Mouse (Mus musculus): ENCODE measurements at regions not wholly inside any gene's neighbourhood (a gene's known extent, or its start where the extent isn't known, plus 50 kb on each side); places are given as distances from the start of the nearest gene placed in this dataset.

- WGBS (ENCODE audit: insufficient replicate concordance): 29% methylated on average over 5 of the region's 5 CpGs
- H3K9me3 ChIP-seq (replicated peaks): no peaks in the 10 kb centered on the region
- ATAC-seq (ENCODE audit: low read depth) (no peak), DNase-seq (no peak)
- H3K27me3 ChIP-seq: no peaks in the 10 kb centered on the region
- no peak overlapping the region for H3K9ac ChIP-seq
- H3K27ac ChIP-seq: no peak overlapping the region
- no peaks in the 10 kb centered on the region for H3K4me1 ChIP-seq (replicated peaks)
- H3K4me3 ChIP-seq (replicated peaks): no peak overlapping the region
- no peak overlapping the region for H3K4me2 ChIP-seq
- no peaks in the 10 kb centered on the region for H3K36me3 ChIP-seq
Observed at GRCm38 (mm10) chr8:46898697-46899445, 87.8 kb upstream of the Enpp6 start.

GRCm38 (mm10) chr8:46900826-46901225 is 85.9 kb upstream of the Enpp6 start:
- no peaks in the 10 kb centered on the region for H3K4me1 ChIP-seq (replicated peaks)
- no peaks in the 10 kb centered on the region for H3K9me3 ChIP-seq (replicated peaks)
- DNase-seq: no peak
- 77% methylated on average over 4 of the region's 4 CpGs for WGBS (ENCODE audit: insufficient replicate concordance)
- ATAC-seq (ENCODE audit: low read depth): no peak
- no peak overlapping the region for H3K4me3 ChIP-seq (replicated peaks)
- H3K9ac ChIP-seq: no peak overlapping the region
- no peaks in the 10 kb centered on the region for H3K27me3 ChIP-seq
- H3K36me3 ChIP-seq: no peaks in the 10 kb centered on the region
- no peak overlapping the region for H3K4me2 ChIP-seq
- no peak overlapping the region for H3K27ac ChIP-seq

DNA sequence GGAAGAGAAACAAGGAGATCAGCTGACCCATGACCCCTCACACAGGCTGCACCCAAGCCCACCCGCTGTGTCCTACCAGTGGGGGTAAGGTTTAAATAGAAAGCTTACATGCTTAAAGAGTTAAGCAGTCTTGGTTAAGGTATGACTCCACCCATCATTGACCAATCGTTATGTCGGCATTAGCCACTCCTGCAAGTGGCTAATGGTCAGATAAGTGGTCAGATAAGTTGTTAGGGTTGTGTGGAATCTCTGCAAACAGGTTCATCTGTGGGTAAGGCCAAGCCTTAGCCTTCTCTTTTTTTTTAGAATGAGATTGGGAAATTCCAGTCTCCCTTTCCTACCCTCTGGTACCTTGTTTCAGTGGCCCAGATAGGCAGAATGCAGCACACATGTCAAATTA is 82.0 kb upstream of the Enpp6 start:
- Histone ChIP-seq H3K27ac (no peak overlapping the region), H3K9me3 (replicated peaks) (no peaks in the 10 kb centered on the region), H3K4me3 (replicated peaks) (no peak overlapping the region), H3K27me3 (no peaks in the 10 kb centered on the region), H3K4me1 (replicated peaks) (no peaks in the 10 kb centered on the region), H3K4me2 (no peak overlapping the region), H3K36me3 (no peaks in the 10 kb centered on the region), H3K9ac (no peak overlapping the region)
- ATAC-seq (ENCODE audit: low read depth) (no peak), DNase-seq (no peak)
- 38% methylated on average over 3 of the region's 3 CpGs for WGBS (ENCODE audit: insufficient replicate concordance)

DNA sequence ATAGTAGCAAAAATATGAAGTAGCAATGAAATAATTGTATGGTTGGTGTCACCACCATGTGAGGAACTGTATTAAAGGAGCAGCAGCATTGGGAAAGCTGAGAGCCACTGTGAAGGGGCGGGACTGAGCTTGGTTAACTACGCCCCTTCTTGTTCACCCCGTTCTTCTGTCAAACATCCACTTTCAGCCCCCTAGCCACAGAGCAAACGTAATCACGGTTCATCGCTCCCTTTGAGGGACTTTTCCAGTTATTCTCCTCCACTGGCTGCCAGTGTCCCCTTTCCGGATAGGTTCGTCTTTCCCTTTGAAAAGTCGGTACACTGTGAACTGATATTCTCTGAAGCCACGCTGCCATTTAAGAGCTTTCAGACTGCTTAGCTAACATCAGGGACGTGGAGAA is 79.3 kb upstream of the Enpp6 start:
- no peak overlapping the region for H3K27ac ChIP-seq
- no peaks in the 10 kb centered on the region for H3K9me3 ChIP-seq (replicated peaks)
- H3K4me1 ChIP-seq (replicated peaks): no peaks in the 10 kb centered on the region
- H3K36me3 ChIP-seq: no peaks in the 10 kb centered on the region
- ATAC-seq (ENCODE audit: low read depth): no peak
- H3K9ac ChIP-seq: no peak overlapping the region
- H3K4me2 ChIP-seq: no peak overlapping the region
- no peak overlapping the region for H3K4me3 ChIP-seq (replicated peaks)
- no peaks in the 10 kb centered on the region for H3K27me3 ChIP-seq
- DNase-seq: no peak
- WGBS (ENCODE audit: insufficient replicate concordance): 69% methylated on average over 11 of the region's 11 CpGs

DNA sequence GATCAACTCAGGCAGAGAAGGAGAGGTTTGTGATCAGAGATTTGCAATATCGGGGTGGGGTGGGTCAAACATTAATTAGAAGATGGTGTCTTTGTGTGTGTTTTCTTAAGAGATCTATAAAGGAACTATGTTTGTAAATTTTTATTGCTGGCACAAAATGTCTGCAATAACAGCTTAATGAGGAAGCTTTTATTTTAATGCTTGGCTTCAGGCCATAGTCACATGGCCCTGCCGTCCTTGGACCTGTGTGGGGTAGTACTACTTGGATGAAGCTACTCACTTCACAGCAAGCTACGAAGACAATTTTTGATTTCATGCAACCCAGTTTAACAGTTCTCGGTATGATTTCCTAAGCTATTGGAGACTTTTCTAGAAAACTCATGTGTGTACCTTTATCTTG is 78.5 kb upstream of the Enpp6 start:
- Histone ChIP-seq H3K9me3 (replicated peaks) (no peaks in the 10 kb centered on the region), H3K4me1 (replicated peaks) (no peaks in the 10 kb centered on the region), H3K4me3 (replicated peaks) (no peak overlapping the region), H3K4me2 (no peak overlapping the region), H3K27me3 (no peaks in the 10 kb centered on the region), H3K9ac (no peak overlapping the region), H3K27ac (no peak overlapping the region), H3K36me3 (no peaks in the 10 kb centered on the region)
- 72% methylated on average over 4 of the region's 4 CpGs for WGBS (ENCODE audit: insufficient replicate concordance)
- DNase-seq: no peak
- no peak for ATAC-seq (ENCODE audit: low read depth)

DNA sequence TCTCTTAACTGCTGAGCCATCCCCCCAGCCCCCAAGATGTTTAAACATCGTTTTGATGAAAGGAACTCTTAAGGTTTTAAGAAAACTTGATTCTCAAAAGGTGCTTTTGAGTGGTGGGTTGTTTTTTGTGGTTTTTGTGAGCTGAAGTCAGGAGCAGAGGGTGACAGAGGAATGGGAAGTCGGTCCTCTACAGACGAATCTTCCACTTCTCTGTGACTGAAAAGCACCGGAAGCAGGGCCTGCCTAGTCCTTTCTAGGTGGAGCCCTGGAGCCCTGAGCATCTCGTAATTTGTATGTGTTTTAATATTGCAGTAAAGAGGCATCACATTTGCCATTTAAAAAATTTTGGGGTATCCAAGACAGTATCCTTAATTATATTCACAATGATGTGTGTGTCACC is 72.7 kb upstream of the Enpp6 start:
- Histone ChIP-seq H3K4me1 (replicated peaks) (0 out of 2 replicates have a peak, but pooled peaks cover 3% of the 10 kb centered on the region), H3K9me3 (replicated peaks) (no peaks in the 10 kb centered on the region), H3K4me3 (replicated peaks) (no peak overlapping the region), H3K27me3 (no peaks in the 10 kb centered on the region), H3K4me2 (no peak overlapping the region), H3K36me3 (no peaks in the 10 kb centered on the region), H3K27ac (no peak overlapping the region), H3K9ac (no peak overlapping the region)
- DNase-seq (no peak), ATAC-seq (ENCODE audit: low read depth) (no peak)
- WGBS (ENCODE audit: insufficient replicate concordance): 12% methylated on average over 5 of the region's 5 CpGs

DNA sequence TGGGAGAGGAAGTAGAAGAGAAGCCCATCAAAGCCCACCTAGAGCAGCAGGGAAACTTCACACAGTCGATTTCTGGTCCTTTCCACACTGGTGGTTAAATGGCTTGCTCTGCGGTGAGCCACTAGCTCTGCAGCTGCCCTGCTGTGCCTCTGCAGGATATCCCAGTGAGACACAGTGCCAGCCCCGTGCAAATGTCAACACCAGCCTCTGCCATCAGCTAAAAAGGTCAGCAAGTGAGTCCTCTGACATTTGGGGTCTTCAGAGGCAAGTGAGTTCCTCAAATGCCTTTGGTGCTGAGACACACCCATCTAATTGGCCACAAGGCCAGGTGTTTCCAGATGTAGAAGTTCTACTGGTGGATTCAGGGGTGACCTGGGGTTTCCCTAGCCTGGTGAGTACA is 66.6 kb upstream of the Enpp6 start:
- ATAC-seq (ENCODE audit: low read depth) (no peak), DNase-seq (no peak)
- Histone ChIP-seq H3K27ac (no peak overlapping the region), H3K4me2 (no peak overlapping the region), H3K36me3 (no peaks in the 10 kb centered on the region), H3K4me3 (replicated peaks) (no peak overlapping the region), H3K9me3 (replicated peaks) (no peaks in the 10 kb centered on the region), H3K27me3 (no peaks in the 10 kb centered on the region), H3K4me1 (replicated peaks) (no peaks in the 10 kb centered on the region), H3K9ac (no peak overlapping the region)
- WGBS (ENCODE audit: insufficient replicate concordance): 27% methylated on average over 3 of the region's 3 CpGs

DNA sequence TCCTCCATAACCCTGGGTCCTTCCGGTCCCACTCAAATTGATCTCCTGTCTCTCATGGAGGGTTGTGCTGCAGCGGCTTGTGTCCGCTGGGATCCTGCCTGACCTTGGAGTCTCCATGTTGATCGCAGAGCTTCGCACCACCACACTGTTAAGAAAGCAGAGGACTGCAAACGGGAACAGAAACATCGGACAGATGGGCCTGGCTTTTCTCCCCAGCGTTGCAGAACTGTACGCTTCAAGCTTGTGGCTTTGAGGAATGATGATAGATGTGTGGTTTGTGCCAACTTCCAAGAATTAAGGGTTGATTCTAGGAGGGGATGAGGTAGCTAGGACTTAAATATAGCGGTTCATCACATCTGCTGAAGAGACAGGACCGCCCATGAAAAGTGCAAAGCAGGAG is 65.6 kb upstream of the Enpp6 start:
- Histone ChIP-seq H3K36me3 (no peaks in the 10 kb centered on the region), H3K27ac (no peak overlapping the region), H3K27me3 (no peaks in the 10 kb centered on the region), H3K4me3 (replicated peaks) (no peak overlapping the region), H3K4me2 (no peak overlapping the region), H3K4me1 (replicated peaks) (no peaks in the 10 kb centered on the region), H3K9me3 (replicated peaks) (no peaks in the 10 kb centered on the region), H3K9ac (no peak overlapping the region)
- 54% methylated on average over 11 of the region's 11 CpGs for whole genome bisulfite sequencing (ENCODE audit: insufficient replicate concordance)
- DNase-seq (no peak), ATAC-seq (ENCODE audit: low read depth) (no peak)

GRCm38 (mm10) chr8:46921585-46921984 is 65.1 kb upstream of the Enpp6 start:
- H3K4me1 ChIP-seq (replicated peaks): no peaks in the 10 kb centered on the region
- H3K4me2 ChIP-seq: no peak overlapping the region
- H3K9me3 ChIP-seq (replicated peaks): no peaks in the 10 kb centered on the region
- no peak for DNase-seq
- no peak for ATAC-seq (ENCODE audit: low read depth)
- 74% methylated on average over 7 of the region's 7 CpGs for WGBS (ENCODE audit: insufficient replicate concordance)
- H3K27me3 ChIP-seq: no peaks in the 10 kb centered on the region
- H3K9ac ChIP-seq: no peak overlapping the region
- no peak overlapping the region for H3K27ac ChIP-seq
- H3K36me3 ChIP-seq: no peaks in the 10 kb centered on the region
- H3K4me3 ChIP-seq (replicated peaks): no peak overlapping the region

DNA sequence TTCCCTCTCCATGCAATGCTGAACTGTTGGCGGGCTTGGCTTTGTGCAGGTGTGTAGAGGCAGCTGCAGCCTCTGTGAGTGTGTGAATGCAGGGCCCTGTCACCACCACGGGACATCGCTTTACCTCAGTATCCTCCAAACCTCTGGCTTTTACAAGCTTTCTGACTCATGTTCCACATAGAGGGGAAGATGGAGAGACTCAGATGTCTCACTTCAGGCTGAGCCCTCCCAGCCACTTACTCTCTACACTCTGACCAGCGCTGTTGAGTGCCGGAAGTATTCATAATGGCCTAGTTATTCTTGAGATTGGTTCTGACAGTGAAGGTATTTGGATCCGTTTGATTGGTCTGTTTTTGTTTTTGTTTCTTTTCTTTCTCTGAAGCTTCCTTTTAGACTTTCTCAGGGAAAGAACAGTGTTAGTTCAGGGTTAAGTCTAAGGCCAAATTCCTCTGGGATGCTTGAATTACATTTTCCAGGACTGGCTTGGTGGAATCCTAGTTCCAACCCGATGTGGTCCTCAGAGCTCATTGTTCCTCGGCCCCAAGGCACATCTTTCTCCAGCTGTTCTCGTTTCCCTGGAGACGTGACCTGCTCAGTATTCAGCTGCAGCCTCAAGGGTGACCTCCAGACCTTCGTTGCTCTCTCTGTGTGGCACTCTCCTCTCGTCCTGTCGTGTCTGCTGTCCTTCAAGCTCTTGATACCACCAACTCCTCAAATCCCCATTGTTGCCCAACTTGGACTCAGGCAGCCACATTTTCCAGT is 61.7 kb upstream of the Enpp6 start:
- H3K36me3 ChIP-seq: no peaks in the 10 kb centered on the region

GRCm38 (mm10) chr8:46928718-46929117 is 58.0 kb upstream of the Enpp6 start:
- no peak for ATAC-seq (ENCODE audit: low read depth)
- Histone ChIP-seq H3K4me1 (replicated peaks) (no peaks in the 10 kb centered on the region), H3K27ac (no peak overlapping the region), H3K9ac (no peak overlapping the region), H3K27me3 (no peaks in the 10 kb centered on the region), H3K4me3 (replicated peaks) (no peak overlapping the region), H3K36me3 (no peaks in the 10 kb centered on the region), H3K9me3 (replicated peaks) (no peaks in the 10 kb centered on the region), H3K4me2 (no peak overlapping the region)
- WGBS (ENCODE audit: insufficient replicate concordance): 32% methylated on average over 6 of the region's 6 CpGs
- DNase-seq: no peak

More for the DNA sequence above, 61.7 kb upstream of the Enpp6 start:
- H3K27ac ChIP-seq: no peak overlapping the region
- no peaks in the 10 kb centered on the region for H3K9me3 ChIP-seq (replicated peaks)
- no peak overlapping the region for H3K4me2 ChIP-seq
- ATAC-seq (ENCODE audit: low read depth) (no peak), DNase-seq (no peak)
- WGBS (ENCODE audit: insufficient replicate concordance): 63% methylated on average over 13 of the region's 13 CpGs
- no peaks in the 10 kb centered on the region for H3K27me3 ChIP-seq
- H3K4me3 ChIP-seq (replicated peaks): no peak overlapping the region
- no peak overlapping the region for H3K9ac ChIP-seq
- H3K4me1 ChIP-seq (replicated peaks): no peaks in the 10 kb centered on the region

- no peak for DNase-seq
- WGBS (ENCODE audit: insufficient replicate concordance): 65% methylated on average over 6 of the region's 6 CpGs
- no peaks in the 10 kb centered on the region for H3K36me3 ChIP-seq
- H3K27ac ChIP-seq: no peak overlapping the region
- no peak overlapping the region for H3K4me2 ChIP-seq
- H3K9ac ChIP-seq: no peak overlapping the region
- ATAC-seq (ENCODE audit: low read depth): no peak
- no peak overlapping the region for H3K4me3 ChIP-seq (replicated peaks)
- no peaks in the 10 kb centered on the region for H3K9me3 ChIP-seq (replicated peaks)
- no peaks in the 10 kb centered on the region for H3K4me1 ChIP-seq (replicated peaks)
- H3K27me3 ChIP-seq: no peaks in the 10 kb centered on the region
Observed at GRCm38 (mm10) chr8:46929678-46930077, 57.0 kb upstream of the Enpp6 start.

Measured in liver, embryonic 13.5 days (tissue).